Mouse (Mus musculus): ENCODE data around the gene Adgrl1. TPM values are rescaled to one million over a fixed set of nuclear protein-coding genes. Genes with fewer than 3 reads are reported as not detected.

Gene Adgrl1
- polyA plus RNA-seq, 1 experiment from 2014 or later, result 12.0 TPM

- Histone ChIP-seq H3K4me1 (peaks cover 10% of the 10 kb centered on the region; the same call in 1 of the 2 replicates), H3K4me3 (no peak overlapping the region), H3K27me3 (ENCODE audit: insufficient read depth, poor library complexity, severe bottlenecking) (no peaks in the 10 kb centered on the region), H3K36me3 (peaks cover 68% of the 10 kb centered on the region), H3K27ac (no peak overlapping the region), H3K9me3 (no peaks in the 10 kb centered on the region)
- WGBS, result 92% methylated on average over 15 of the region's 15 CpGs
- DNase-seq (ENCODE audit: low spot score), result peak; percentile 68
These were observed 38.4 kb downstream of the Adgrl1 start for GRCm38 (mm10) chr8:83938330-83938729.

GRCm38 (mm10) chr8:83941066-83941677 is 41.3 kb downstream of the Adgrl1 start:
- Histone ChIP-seq H3K4me3 (no peak overlapping the region), H3K27me3 (ENCODE audit: insufficient read depth, poor library complexity, severe bottlenecking) (no peaks in the 10 kb centered on the region), H3K36me3 (peaks cover 39% of the 10 kb centered on the region), H3K4me1 (peaks cover 10% of the 10 kb centered on the region; the same call in 1 of the 2 replicates), H3K27ac (no peak overlapping the region), H3K9me3 (no peaks in the 10 kb centered on the region)
- 69% methylated on average over 6 of the region's 6 CpGs for WGBS
- no peak for DNase-seq (ENCODE audit: low spot score)

- H3K27ac ChIP-seq, result no peak overlapping the region
- H3K27me3 ChIP-seq (ENCODE audit: insufficient read depth, poor library complexity, severe bottlenecking), result no peaks in the 10 kb centered on the region
- WGBS, result 77% methylated on average over 1 of the region's 1 CpGs
- no peak overlapping the region for H3K4me3 ChIP-seq
- no peaks in the 10 kb centered on the region for H3K9me3 ChIP-seq
- peaks cover 26% of the 10 kb centered on the region for H3K36me3 ChIP-seq
- peaks cover 10% of the 10 kb centered on the region; the same call in 1 of the 2 replicates for H3K4me1 ChIP-seq
- no peak for DNase-seq (ENCODE audit: low spot score)
These were observed 42.5 kb downstream of the Adgrl1 start for GRCm38 (mm10) chr8:83942446-83942845.

- Histone ChIP-seq H3K4me3 (no peak overlapping the region), H3K9me3 (no peaks in the 10 kb centered on the region), H3K27me3 (ENCODE audit: insufficient read depth, poor library complexity, severe bottlenecking) (no peaks in the 10 kb centered on the region), H3K27ac (no peak overlapping the region), H3K36me3 (no peaks in the 10 kb centered on the region), H3K4me1 (no peaks in the 10 kb centered on the region)
- 55% methylated on average over 3 of the region's 3 CpGs for WGBS
- no peak for DNase-seq (ENCODE audit: low spot score)
These were observed 45.6 kb downstream of the Adgrl1 start for GRCm38 (mm10) chr8:83945540-83945939.

- Histone ChIP-seq H3K9me3 (no peaks in the 10 kb centered on the region), H3K4me3 (peak overlapping the region; percentile 82), H3K27me3 (ENCODE audit: insufficient read depth, poor library complexity, severe bottlenecking) (no peaks in the 10 kb centered on the region), H3K36me3 (no peaks in the 10 kb centered on the region), H3K27ac (peak overlapping the region; percentile 68), H3K4me1 (peaks cover 20% of the 10 kb centered on the region)
- 2% methylated on average over 14 of the region's 14 CpGs for WGBS
- no peak for DNase-seq (ENCODE audit: low spot score)
These were observed 54.8 kb downstream of the Adgrl1 start for GRCm38 (mm10) chr8:83954749-83955105.

GRCm38 (mm10) chr8:83955106-83955957 is 55.4 kb downstream of the Adgrl1 start, which contains the start of the genes Gm10644 and Asf1b:
TSS of gene Gm10644 (minus strand) at chr8:83955205.
TSS of gene Asf1b (plus strand) at chr8:83955507.
- peak; percentile 99 for DNase-seq (ENCODE audit: low spot score)
- Histone ChIP-seq H3K36me3 (no peaks in the 10 kb centered on the region), H3K4me3 (peak within 1 kb of the TSS; percentile 82), H3K4me1 (peaks cover 20% of the 10 kb centered on the region), H3K9me3 (no peaks in the 10 kb centered on the region), H3K27me3 (ENCODE audit: insufficient read depth, poor library complexity, severe bottlenecking) (no peaks in the 10 kb centered on the region), H3K27ac (peak within 1 kb of the TSS; percentile 86)
- under 1% methylated on average over 75 of the region's 75 CpGs for WGBS

GRCm38 (mm10) chr8:83955958-83956218 is 56.0 kb downstream of the Adgrl1 start:
- no peaks in the 10 kb centered on the region for H3K27me3 ChIP-seq (ENCODE audit: insufficient read depth, poor library complexity, severe bottlenecking)
- WGBS, result 3% methylated on average over 15 of the region's 15 CpGs
- peaks cover 20% of the 10 kb centered on the region for H3K4me1 ChIP-seq

GRCm38 (mm10) chr8:83956789-83957188 is 56.9 kb downstream of the Adgrl1 start:
- WGBS, result 17% methylated on average over 1 of the region's 1 CpGs
- Histone ChIP-seq H3K4me1 (peaks cover 20% of the 10 kb centered on the region), H3K9me3 (no peaks in the 10 kb centered on the region), H3K4me3 (peak overlapping the region; percentile 82), H3K27ac (no peak overlapping the region), H3K36me3 (no peaks in the 10 kb centered on the region), H3K27me3 (ENCODE audit: insufficient read depth, poor library complexity, severe bottlenecking) (no peaks in the 10 kb centered on the region)
- no peak for DNase-seq (ENCODE audit: low spot score)

More at GRCm38 (mm10) chr8:83955958-83956218, 56.0 kb downstream of the Adgrl1 start:
- Histone ChIP-seq H3K4me3 (peak overlapping the region; percentile 82), H3K9me3 (no peaks in the 10 kb centered on the region), H3K27ac (peak overlapping the region; percentile 86), H3K36me3 (no peaks in the 10 kb centered on the region)
- no peak for DNase-seq (ENCODE audit: low spot score)

GRCm38 (mm10) chr8:83964015-83964765 is 64.3 kb downstream of the Adgrl1 start:
- H3K27ac ChIP-seq, result no peak overlapping the region
- no peaks in the 10 kb centered on the region for H3K4me1 ChIP-seq
- H3K27me3 ChIP-seq (ENCODE audit: insufficient read depth, poor library complexity, severe bottlenecking), result no peaks in the 10 kb centered on the region
- no peak for DNase-seq (ENCODE audit: low spot score)
- H3K4me3 ChIP-seq, result no peak overlapping the region
- no peaks in the 10 kb centered on the region for H3K9me3 ChIP-seq
- H3K36me3 ChIP-seq, result peaks cover 45% of the 10 kb centered on the region
- 87% methylated on average over 5 of the region's 5 CpGs for WGBS

- H3K27me3 ChIP-seq (ENCODE audit: insufficient read depth, poor library complexity, severe bottlenecking), result no peaks in the 10 kb centered on the region
- H3K36me3 ChIP-seq, result peaks cover 55% of the 10 kb centered on the region
- H3K9me3 ChIP-seq, result no peaks in the 10 kb centered on the region
- H3K27ac ChIP-seq, result no peak overlapping the region
- no peak overlapping the region for H3K4me3 ChIP-seq
- WGBS, result 91% methylated on average over 7 of the region's 7 CpGs
- no peak for DNase-seq (ENCODE audit: low spot score)
- H3K4me1 ChIP-seq, result peaks cover 11% of the 10 kb centered on the region
These were observed 67.8 kb downstream of the Adgrl1 start for GRCm38 (mm10) chr8:83967701-83968100.

- peaks cover 37% of the 10 kb centered on the region for H3K36me3 ChIP-seq
- H3K27ac ChIP-seq, result no peak overlapping the region
- H3K4me3 ChIP-seq, result no peak overlapping the region
- WGBS, result 89% methylated on average over 4 of the region's 4 CpGs
- no peaks in the 10 kb centered on the region for H3K27me3 ChIP-seq (ENCODE audit: insufficient read depth, poor library complexity, severe bottlenecking)
- H3K9me3 ChIP-seq, result no peaks in the 10 kb centered on the region
- no peak for DNase-seq (ENCODE audit: low spot score)
- H3K4me1 ChIP-seq, result peaks cover 29% of the 10 kb centered on the region
These were observed 71.2 kb downstream of the Adgrl1 start for GRCm38 (mm10) chr8:83971121-83971520.

GRCm38 (mm10) chr8:83971661-83972060 is 71.8 kb downstream of the Adgrl1 start:
- peak overlapping the region; percentile 94 for H3K4me3 ChIP-seq
- peak overlapping the region; percentile 94; the same call in 1 of the 2 replicates for H3K27ac ChIP-seq
- no peak for DNase-seq (ENCODE audit: low spot score)
- H3K4me1 ChIP-seq, result peaks cover 34% of the 10 kb centered on the region
- H3K9me3 ChIP-seq, result no peaks in the 10 kb centered on the region
- H3K27me3 ChIP-seq (ENCODE audit: insufficient read depth, poor library complexity, severe bottlenecking), result no peaks in the 10 kb centered on the region
- peaks cover 34% of the 10 kb centered on the region for H3K36me3 ChIP-seq
- 71% methylated on average over 6 of the region's 6 CpGs for WGBS
